Mouse (Mus musculus) right cerebral cortex, postnatal 4 days (tissue): ENCODE measurements at regions not wholly inside any gene's neighbourhood (a gene's known extent, or its start where the extent isn't known, plus 50 kb on each side); places are given as distances from the start of the nearest gene placed in this dataset.

ENCODE experiments used
- DNase-seq: peaks from one replicate; pipeline ENCODE4 v3.0.0-alpha.2; 2022

DNA sequence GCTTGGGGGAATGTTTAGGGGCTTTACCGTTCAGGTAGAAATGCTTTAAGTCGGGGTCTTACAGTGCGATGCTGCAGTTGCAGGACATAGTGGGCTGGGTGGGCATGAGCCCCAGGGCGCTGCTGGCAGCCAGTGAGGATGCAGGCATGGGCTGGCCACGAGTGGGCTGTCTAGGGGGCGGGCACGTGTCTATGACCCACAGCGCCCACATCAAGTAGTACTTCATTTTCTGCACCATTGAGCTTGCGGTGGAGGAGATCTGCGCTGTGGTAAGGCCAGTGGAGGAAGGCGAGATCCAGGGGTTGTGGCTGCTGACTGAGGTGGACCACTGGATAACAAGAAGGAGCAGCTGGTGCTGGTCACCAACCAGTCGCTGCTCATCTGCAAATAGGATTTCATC is 52.4 kb upstream of the Olfr291 start:
- no peak for DNase-seq

DNA sequence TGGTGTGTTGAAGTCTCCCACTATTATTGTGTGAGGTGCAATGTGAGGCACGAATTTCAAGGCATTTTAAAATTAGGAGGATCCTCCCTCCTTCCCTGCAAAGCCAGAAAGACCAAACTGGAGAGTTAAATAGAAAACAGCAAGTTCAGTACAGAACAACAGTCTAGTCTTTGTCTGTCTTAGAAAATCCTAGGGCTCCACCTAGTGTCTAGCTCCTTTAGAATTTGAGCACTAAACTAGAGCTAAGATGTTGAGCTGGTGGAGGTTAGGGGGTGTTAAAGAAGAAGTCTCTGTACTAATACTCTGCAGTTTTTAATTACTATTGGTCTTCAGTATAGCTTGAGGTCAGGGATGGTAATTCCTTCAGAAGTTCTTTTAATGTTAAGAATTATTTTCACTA is 58.7 kb upstream of the Olfr291 start:
- DNase-seq = no peak

DNA sequence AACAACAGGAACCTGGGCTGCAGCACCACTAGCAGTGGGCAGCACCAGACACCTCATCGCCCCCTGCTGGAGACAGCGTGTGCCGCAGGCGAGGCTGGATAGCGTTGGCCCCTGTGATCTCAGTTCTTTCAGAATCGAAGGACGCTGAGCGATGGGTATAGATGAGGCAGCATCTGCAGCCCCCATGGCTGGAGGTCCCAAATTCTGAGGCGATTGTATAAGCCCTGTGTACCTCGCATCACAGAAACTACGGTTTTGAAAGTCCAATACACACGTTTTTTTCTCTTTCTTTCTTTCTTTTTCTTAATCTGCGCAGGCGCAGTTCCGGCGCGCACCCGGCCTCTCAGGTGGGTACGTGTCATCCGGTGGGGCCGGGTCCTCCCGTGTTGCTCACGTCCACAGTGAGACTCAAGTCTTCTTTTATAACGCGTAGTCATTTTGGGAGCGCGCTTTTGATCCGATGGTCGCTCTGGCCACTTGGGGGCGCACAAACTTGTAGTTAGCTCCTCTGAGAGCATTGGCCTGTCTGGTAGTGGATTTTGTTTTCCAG is 74.0 kb upstream of the Olfr291 start:
- DNase-seq = peak; percentile 94

DNA sequence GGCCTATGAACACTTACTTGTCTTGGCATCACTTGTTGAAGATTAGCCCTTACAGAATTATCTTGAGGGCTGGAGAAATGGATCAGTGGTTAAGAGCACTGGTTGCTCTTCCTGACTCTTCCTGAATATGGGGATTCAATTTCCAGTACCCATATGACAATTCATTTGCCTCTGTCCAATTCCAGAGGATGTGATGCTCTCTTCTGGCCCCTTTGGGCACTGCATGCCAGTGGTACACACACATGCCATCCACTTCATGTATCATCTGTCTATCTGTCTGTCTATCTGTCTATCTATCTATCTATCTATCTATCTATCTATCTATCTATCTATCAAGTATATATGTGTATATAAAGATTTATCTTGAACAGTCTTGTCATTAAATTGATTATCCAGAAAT is 75.7 kb upstream of the Olfr291 start:
- no peak for DNase-seq

DNA sequence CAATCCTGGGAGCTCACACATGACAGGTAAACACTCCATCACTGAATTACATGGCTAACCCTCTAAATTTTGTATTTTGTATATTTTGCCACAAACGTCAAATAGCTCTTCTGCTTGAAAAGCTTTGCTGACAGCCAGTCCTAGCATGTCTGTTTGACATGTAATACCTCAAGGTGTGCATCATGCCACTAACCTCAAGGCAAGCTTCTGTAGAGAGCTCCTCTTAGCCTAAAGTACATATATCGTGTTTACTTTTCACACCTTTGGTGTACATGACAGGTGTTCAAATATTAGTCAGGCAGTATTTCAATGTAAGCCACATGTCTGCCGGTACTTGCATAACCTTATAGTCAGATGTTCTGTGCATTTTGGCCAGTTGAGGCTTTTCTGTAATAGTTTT is 66.5 kb upstream of the Zfand6 start:
- DNase-seq = no peak

DNA sequence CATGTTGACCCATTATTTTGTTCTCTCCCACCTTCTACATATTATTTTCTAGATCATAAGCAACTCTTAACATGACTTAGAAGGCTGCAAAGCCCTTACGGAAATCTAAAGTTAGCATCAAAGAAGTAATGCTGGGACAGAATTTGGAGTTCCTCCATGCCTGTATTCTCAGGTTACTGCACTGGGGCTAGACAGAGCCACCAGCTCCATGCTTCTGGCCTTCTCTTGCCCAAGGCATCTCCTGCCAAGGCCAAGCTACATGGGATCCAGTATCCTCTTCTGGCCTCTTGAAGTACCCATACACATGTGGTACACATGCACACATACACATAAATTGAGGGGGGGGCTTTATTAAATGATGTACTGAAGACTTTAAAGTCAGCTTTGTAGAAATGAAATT is 63.6 kb upstream of the Zfand6 start:
- no peak for DNase-seq

DNA sequence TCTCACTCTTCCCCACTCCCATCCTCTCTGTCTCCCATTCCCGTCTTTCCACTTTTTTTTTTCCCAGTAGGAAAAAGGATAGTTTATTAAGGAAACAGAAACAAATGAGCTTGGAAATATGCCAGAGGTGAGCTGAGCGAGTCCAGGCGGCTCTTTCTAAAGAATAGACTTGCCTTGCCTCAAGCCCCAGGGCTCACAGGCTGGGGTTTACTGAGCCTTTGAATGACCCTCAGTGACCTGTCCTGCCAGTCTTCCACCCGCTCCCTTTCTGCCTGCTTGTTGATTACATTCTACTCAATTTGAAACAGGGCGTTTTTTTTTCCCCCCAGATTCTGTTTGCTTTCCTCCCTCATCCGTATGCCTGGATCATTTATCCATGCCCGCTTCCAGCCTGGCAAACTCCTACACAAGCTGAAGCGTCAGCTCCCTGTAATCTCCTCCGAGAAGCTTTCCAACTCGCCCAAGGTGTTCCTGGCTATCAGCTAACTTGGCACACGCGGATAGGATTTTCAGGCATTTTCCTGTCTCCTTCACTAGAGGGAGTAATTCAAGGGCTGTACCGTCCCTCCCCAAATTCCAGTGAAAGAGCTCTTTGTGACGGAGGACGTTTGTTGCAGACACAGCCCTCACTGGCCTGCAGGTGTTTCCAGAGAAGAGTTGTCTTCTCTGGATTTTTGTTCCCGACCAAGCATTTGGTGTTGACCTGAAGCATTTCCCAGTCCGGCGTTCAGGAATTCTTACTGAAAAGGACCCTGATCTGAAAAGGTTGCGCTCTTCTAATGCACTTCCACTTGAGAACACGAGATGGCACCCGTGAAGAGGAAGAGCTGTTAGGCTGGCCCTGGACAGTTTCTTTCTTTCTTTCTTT is 59.9 kb upstream of the Zfand6 start:
- peak; percentile 59 for DNase-seq

GRCm38 (mm10) chr7:84747847-84748246 is 58.1 kb upstream of the Zfand6 start:
- no peak for DNase-seq

- no peak for DNase-seq
These were observed 54.7 kb upstream of the Zfand6 start for GRCm38 (mm10) chr7:84744321-84745070.

DNA sequence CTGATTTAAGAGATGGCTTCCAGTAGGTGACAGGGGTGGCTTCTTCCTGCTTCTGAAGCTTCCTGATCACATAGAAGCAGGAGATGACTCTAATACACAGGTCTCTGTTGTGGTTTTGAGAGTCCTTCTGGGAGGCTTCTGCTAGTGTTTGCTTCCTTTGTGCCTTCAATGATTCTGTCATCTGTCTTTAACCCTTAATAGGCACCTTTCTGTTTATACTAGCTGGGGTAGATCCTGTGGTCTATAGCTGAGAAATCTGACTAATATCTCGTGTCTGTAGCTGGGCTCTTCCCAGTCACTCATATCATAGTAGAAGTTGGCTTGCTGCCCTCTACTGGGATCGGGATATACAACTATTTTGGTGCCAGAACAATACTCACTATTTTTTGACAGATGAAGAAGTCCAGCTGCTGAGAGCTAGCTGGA is 50.2 kb upstream of the Zfand6 start:
- peak; percentile 2 for DNase-seq
